Mouse (Mus musculus): ENCODE results near the gene Ppp1cc.

DNA sequence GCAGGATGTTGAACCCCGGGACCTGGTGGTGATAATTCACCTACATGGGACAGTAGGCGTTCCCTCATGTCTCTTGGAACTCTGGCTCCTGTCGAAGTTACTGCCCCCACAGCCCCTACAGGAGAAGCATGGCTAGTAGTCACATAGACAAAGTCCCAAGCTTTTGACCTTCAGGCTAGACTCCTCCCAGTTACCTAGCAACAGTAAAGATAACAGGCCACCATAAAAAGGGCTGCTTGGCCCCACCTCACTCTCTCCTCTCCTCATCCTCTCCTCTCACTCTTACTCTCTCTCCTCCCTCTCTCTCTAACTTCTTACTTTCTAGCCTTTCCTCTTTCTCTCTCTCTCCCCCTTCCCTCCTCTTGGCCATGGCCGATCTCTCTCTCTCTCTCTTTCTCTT is 42.8 kb downstream of the Ppp1cc start:
- TF ChIP-seq CTCF (IDR thresholded peaks at IDR 0.05; ENCODE audit: borderline replicate concordance, insufficient read depth, low read depth, low read length) (no peak), POLR2A (IDR thresholded peaks at IDR 0.05; ENCODE audit: borderline replicate concordance, insufficient read depth, low read length) (no peak)

All from cerebellum, adult 2 months (tissue).